Mouse (Mus musculus): Measurements from ENCODE around the gene Fcrl5. TPM values are rescaled to one million over a fixed set of nuclear protein-coding genes. Genes with fewer than 3 reads are reported as not detected.

Fcrl5 gene
- total and polyA plus RNA-seq, 2 experiments from 2014 or later: not detected

GRCm38 (mm10) chr3:87509061-87509460, 73.5 kb downstream of the Fcrl5 start:
- no peak overlapping the region for H3K4me3 ChIP-seq (ENCODE audit: low read depth, low read length)
- no peaks in the 10 kb centered on the region for H3K9me3 ChIP-seq (ENCODE audit: low read length)
- no peak overlapping the region for H3K4me2 ChIP-seq (ENCODE audit: low read depth, low read length, poor library complexity, severe bottlenecking)
- H3K36me3 ChIP-seq (ENCODE audit: insufficient read depth, low read length): no peaks in the 10 kb centered on the region
- WGBS: 54% methylated on average over 4 of the region's 4 CpGs
- no peak overlapping the region for H3K27ac ChIP-seq (ENCODE audit: low read depth, low read length)
- DNase-seq (ENCODE audit: low spot score): no peak
- H3K4me1 ChIP-seq (ENCODE audit: insufficient read depth, low read length): no peaks in the 10 kb centered on the region
- TF ChIP-seq CTCF (IDR thresholded peaks at IDR 0.05): no peak
- no peak overlapping the region for H3K9ac ChIP-seq (replicated peaks; ENCODE audit: low read length, poor library complexity, severe bottlenecking)
- H3K27me3 ChIP-seq (ENCODE audit: insufficient read depth, low read length): no peaks in the 10 kb centered on the region
- no peak for ATAC-seq (ENCODE audit: low FRiP score)

GRCm38 (mm10) chr3:87510832-87511231, 75.3 kb downstream of the Fcrl5 start:
- H3K4me2 ChIP-seq (ENCODE audit: low read depth, low read length, poor library complexity, severe bottlenecking): no peak overlapping the region

GRCm38 (mm10) chr3:87511971-87512765, 76.6 kb downstream of the Fcrl5 start:
- 40% methylated on average over 16 of the region's 16 CpGs for WGBS
- Histone ChIP-seq H3K36me3 (ENCODE audit: insufficient read depth, low read length) (no peaks in the 10 kb centered on the region), H3K4me1 (ENCODE audit: insufficient read depth, low read length) (no peaks in the 10 kb centered on the region), H3K9ac (replicated peaks; ENCODE audit: low read length, poor library complexity, severe bottlenecking) (no peak overlapping the region), H3K27ac (ENCODE audit: low read depth, low read length) (no peak overlapping the region), H3K9me3 (ENCODE audit: low read length) (no peaks in the 10 kb centered on the region), H3K4me3 (ENCODE audit: low read depth, low read length) (no peak overlapping the region), H3K4me2 (ENCODE audit: low read depth, low read length, poor library complexity, severe bottlenecking) (no peak overlapping the region), H3K27me3 (ENCODE audit: insufficient read depth, low read length) (no peaks in the 10 kb centered on the region)
- ATAC-seq (ENCODE audit: low FRiP score) (no peak), DNase-seq (ENCODE audit: low spot score) (no peak)
- no peak for TF ChIP-seq CTCF (IDR thresholded peaks at IDR 0.05)

More at GRCm38 (mm10) chr3:87510832-87511231, 75.3 kb downstream of the Fcrl5 start:
- no peaks in the 10 kb centered on the region for H3K27me3 ChIP-seq (ENCODE audit: insufficient read depth, low read length)
- no peaks in the 10 kb centered on the region for H3K36me3 ChIP-seq (ENCODE audit: insufficient read depth, low read length)
- TF ChIP-seq CTCF (IDR thresholded peaks at IDR 0.05): no peak
- WGBS: 91% methylated on average over 9 of the region's 9 CpGs
- DNase-seq (ENCODE audit: low spot score) (no peak), ATAC-seq (ENCODE audit: low FRiP score) (no peak)
- H3K4me1 ChIP-seq (ENCODE audit: insufficient read depth, low read length): no peaks in the 10 kb centered on the region
- no peak overlapping the region for H3K27ac ChIP-seq (ENCODE audit: low read depth, low read length)
- H3K9ac ChIP-seq (replicated peaks; ENCODE audit: low read length, poor library complexity, severe bottlenecking): no peak overlapping the region
- H3K9me3 ChIP-seq (ENCODE audit: low read length): no peaks in the 10 kb centered on the region
- no peak overlapping the region for H3K4me3 ChIP-seq (ENCODE audit: low read depth, low read length)

GRCm38 (mm10) chr3:87515567-87516081, 80.1 kb downstream of the Fcrl5 start:
- Histone ChIP-seq H3K27me3 (ENCODE audit: insufficient read depth, low read length) (no peaks in the 10 kb centered on the region), H3K9ac (replicated peaks; ENCODE audit: low read length, poor library complexity, severe bottlenecking) (no peak overlapping the region), H3K27ac (ENCODE audit: low read depth, low read length) (no peak overlapping the region), H3K4me2 (ENCODE audit: low read depth, low read length, poor library complexity, severe bottlenecking) (no peak overlapping the region), H3K36me3 (ENCODE audit: insufficient read depth, low read length) (no peaks in the 10 kb centered on the region), H3K4me3 (ENCODE audit: low read depth, low read length) (no peak overlapping the region), H3K9me3 (ENCODE audit: low read length) (no peaks in the 10 kb centered on the region), H3K4me1 (ENCODE audit: insufficient read depth, low read length) (no peaks in the 10 kb centered on the region)
- 56% methylated on average over 13 of the region's 13 CpGs for WGBS
- no peak for DNase-seq (ENCODE audit: low spot score)
- ATAC-seq (ENCODE audit: low FRiP score): no peak
- TF ChIP-seq CTCF (IDR thresholded peaks at IDR 0.05): no peak

GRCm38 (mm10) chr3:87518425-87518824, 82.9 kb downstream of the Fcrl5 start:
- DNase-seq (ENCODE audit: low spot score) (no peak), ATAC-seq (ENCODE audit: low FRiP score) (no peak)
- TF ChIP-seq CTCF (IDR thresholded peaks at IDR 0.05): no peak

GRCm38 (mm10) chr3:87521126-87521525, 85.6 kb downstream of the Fcrl5 start:
- ATAC-seq (ENCODE audit: low FRiP score) (no peak), DNase-seq (ENCODE audit: low spot score) (no peak)
- Histone ChIP-seq H3K9ac (replicated peaks; ENCODE audit: low read length, poor library complexity, severe bottlenecking) (no peak overlapping the region), H3K27me3 (ENCODE audit: insufficient read depth, low read length) (no peaks in the 10 kb centered on the region), H3K4me2 (ENCODE audit: low read depth, low read length, poor library complexity, severe bottlenecking) (no peak overlapping the region), H3K4me1 (ENCODE audit: insufficient read depth, low read length) (no peaks in the 10 kb centered on the region), H3K27ac (ENCODE audit: low read depth, low read length) (no peak overlapping the region), H3K9me3 (ENCODE audit: low read length) (no peaks in the 10 kb centered on the region), H3K4me3 (ENCODE audit: low read depth, low read length) (no peak overlapping the region), H3K36me3 (ENCODE audit: insufficient read depth, low read length) (no peaks in the 10 kb centered on the region)
- TF ChIP-seq CTCF (IDR thresholded peaks at IDR 0.05): no peak
- 78% methylated on average over 4 of the region's 4 CpGs for WGBS

More at GRCm38 (mm10) chr3:87518425-87518824, 82.9 kb downstream of the Fcrl5 start:
- Histone ChIP-seq H3K27ac (ENCODE audit: low read depth, low read length) (no peak overlapping the region), H3K4me3 (ENCODE audit: low read depth, low read length) (no peak overlapping the region), H3K9ac (replicated peaks; ENCODE audit: low read length, poor library complexity, severe bottlenecking) (no peak overlapping the region), H3K36me3 (ENCODE audit: insufficient read depth, low read length) (no peaks in the 10 kb centered on the region), H3K9me3 (ENCODE audit: low read length) (no peaks in the 10 kb centered on the region), H3K4me2 (ENCODE audit: low read depth, low read length, poor library complexity, severe bottlenecking) (no peak overlapping the region), H3K4me1 (ENCODE audit: insufficient read depth, low read length) (no peaks in the 10 kb centered on the region), H3K27me3 (ENCODE audit: insufficient read depth, low read length) (no peaks in the 10 kb centered on the region)
